Mouse (Mus musculus): ENCODE measurements around the gene Sdk2. TPM values are rescaled to one million over a fixed set of nuclear protein-coding genes. Genes with fewer than 3 reads are reported as not detected.

The Sdk2 gene
- total and polyA plus RNA-seq, 3 experiments = 0.22 TPM; not detected in 2

DNA sequence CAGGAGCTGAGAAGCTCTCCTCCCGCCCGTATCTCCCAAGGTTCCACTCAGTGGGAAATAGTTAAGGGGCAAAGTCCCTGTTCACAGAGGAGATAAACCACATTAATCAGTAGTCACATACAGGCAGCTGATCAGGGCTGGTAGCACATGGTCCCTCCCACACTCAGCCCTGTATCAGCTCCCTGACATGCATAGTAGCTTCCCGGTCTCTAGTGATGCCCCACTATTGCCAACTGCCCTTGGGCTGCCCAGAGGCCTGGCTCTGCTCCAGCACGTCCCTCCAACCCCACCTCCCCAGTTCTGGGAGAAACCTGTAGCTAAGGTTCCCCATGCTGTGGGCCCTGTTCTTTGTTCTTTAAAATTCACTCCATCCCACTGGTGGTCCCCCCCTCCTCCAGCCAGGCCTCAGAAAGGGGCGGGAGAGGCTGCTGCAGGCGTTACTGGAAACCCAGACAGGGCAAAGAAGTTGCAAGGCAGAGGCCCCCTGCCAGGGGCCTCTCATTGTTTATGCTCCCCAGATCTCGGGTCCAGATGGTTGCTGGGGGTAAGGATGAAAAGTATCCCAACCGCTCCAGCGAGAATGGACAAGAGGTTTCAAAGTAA lies 317.0 kb downstream of the Sdk2 start:
- Histone ChIP-seq H3K4me1 (ENCODE audit: insufficient read depth, low read depth, low read length) (peaks cover 60% of the 10 kb centered on the region), H3K9me3 (replicated peaks) (no peaks in the 10 kb centered on the region), H3K4me3 (ENCODE audit: low read depth, low read length) (peak overlapping the region; percentile 77), H3K36me3 (replicated peaks) (peaks cover 39% of the 10 kb centered on the region), H3K27me3 (ENCODE audit: insufficient read depth, low read length) (no peaks in the 10 kb centered on the region)
- ATAC-seq (ENCODE audit: extremely low read depth, insufficient number of reproducible peaks, low FRiP score, poor library complexity, severe bottlenecking) (peak; percentile 37), DNase-seq (ENCODE audit: low spot score) (peak; percentile 50)
- TF ChIP-seq GATA1 (IDR thresholded peaks at IDR 0.05; ENCODE audit: borderline replicate concordance, low read length) = no peak
- no peak for TF ChIP-seq POLR2AphosphoS5 (IDR thresholded peaks at IDR 0.05; ENCODE audit: insufficient replicate concordance, low read depth, low read length)
- no peak for TF ChIP-seq CTCF (IDR thresholded peaks at IDR 0.05; ENCODE audit: low read depth, low read length)
- TF ChIP-seq GATA2 (IDR thresholded peaks at IDR 0.05; ENCODE audit: borderline replicate concordance, low read depth, low read length) = no peak
- TF ChIP-seq TAL1 (conservative IDR thresholded peaks at IDR 0.05; ENCODE audit: low read depth, low read length) = 0 out of 2 replicates have a peak, but pooled peaks have one; percentile 15

DNA sequence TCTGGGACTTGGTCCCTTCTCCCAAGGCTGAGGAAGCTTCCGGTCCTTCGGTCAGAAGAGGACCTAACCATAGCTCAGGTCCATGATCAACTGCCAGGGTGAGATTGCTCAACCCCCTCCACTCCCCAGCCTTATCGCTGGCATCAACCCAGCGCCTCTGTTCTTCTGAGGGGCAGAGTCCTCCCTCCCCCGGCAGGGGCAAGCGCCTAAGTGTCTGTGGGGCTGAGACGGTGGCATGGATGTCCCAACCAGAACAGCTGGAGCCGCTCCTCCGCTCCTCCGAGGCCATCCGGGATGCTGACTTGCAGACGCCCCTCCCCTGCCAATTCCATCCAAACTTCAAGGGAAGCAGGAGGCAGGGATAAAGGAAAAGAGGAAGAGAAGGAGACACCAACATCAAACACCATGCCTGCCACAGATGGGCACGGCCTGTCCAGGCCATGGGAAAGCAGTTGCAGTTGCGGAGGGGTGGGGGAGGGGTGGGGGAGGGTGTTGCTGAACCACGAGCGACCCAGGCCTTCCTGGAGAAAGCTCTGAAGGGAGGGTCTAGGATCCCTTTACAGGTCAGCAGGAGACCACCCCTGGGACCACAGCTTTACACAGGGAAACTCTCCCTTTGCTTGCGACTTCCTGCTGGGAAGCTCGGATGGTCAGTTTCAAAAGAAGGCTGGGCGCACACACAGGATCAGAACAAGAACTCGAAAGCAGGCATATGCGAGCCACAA lies 317.9 kb downstream of the Sdk2 start:
- Histone ChIP-seq H3K4me1 (ENCODE audit: insufficient read depth, low read depth, low read length) (peaks cover 60% of the 10 kb centered on the region), H3K27me3 (ENCODE audit: insufficient read depth, low read length) (no peaks in the 10 kb centered on the region), H3K4me3 (ENCODE audit: low read depth, low read length) (peak overlapping the region; percentile 77; the same call in 1 of the 2 replicates), H3K36me3 (replicated peaks) (peaks cover 46% of the 10 kb centered on the region), H3K9me3 (replicated peaks) (no peaks in the 10 kb centered on the region)
- DNase-seq (ENCODE audit: low spot score) (peak; percentile 30), ATAC-seq (ENCODE audit: extremely low read depth, insufficient number of reproducible peaks, low FRiP score, poor library complexity, severe bottlenecking) (peak; percentile 4; the same call in 1 of the 2 replicates)
- TF ChIP-seq GATA2 (IDR thresholded peaks at IDR 0.05; ENCODE audit: borderline replicate concordance, low read depth, low read length) (0 out of 2 replicates have a peak, but pooled peaks have one; percentile 20), TAL1 (conservative IDR thresholded peaks at IDR 0.05; ENCODE audit: low read depth, low read length) (no peak)

DNA sequence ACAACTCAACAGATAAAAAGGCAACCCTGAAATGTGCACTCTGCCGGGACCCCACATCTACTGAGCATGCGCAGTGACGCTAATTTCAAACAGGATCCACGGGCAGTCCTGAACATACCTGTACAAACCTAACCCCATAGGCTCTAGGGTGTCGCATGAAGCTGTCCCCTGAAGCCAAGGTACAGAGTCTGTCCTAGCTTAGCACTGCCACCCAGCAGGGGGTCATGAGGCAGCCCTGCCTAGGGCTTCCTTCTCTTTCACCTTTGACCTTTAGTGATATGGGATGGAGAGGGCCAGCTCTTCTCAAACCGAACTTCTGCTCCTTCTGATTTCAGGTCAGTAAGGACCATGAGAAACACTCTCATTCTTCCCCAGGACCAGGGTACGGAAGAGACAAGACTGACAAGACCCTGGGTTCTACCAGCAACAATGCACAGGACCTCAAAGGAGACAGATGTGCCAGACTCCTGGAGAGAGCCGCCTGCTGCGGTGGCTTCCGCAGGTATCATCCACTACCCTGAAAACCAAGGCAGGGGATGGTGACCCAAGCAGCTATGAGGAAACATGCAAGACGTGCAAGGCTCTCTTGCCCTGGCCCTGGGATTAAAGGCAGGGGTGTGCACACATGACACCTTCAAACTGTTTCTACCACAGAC lies 319.0 kb downstream of the Sdk2 start:
- no peak for ATAC-seq (ENCODE audit: extremely low read depth, insufficient number of reproducible peaks, low FRiP score, poor library complexity, severe bottlenecking)
- Histone ChIP-seq H3K27me3 (ENCODE audit: insufficient read depth, low read length) (no peaks in the 10 kb centered on the region), H3K4me1 (ENCODE audit: insufficient read depth, low read depth, low read length) (peaks cover 57% of the 10 kb centered on the region), H3K4me3 (ENCODE audit: low read depth, low read length) (peak overlapping the region; percentile 61; the same call in 1 of the 2 replicates), H3K9me3 (replicated peaks) (peaks cover 7% of the 10 kb centered on the region), H3K36me3 (replicated peaks) (peaks cover 56% of the 10 kb centered on the region)
- no peak for TF ChIP-seq GATA1 (IDR thresholded peaks at IDR 0.05; ENCODE audit: borderline replicate concordance, low read length)
- no peak for TF ChIP-seq TAL1 (conservative IDR thresholded peaks at IDR 0.05; ENCODE audit: low read depth, low read length)
- TF ChIP-seq POLR2AphosphoS5 (IDR thresholded peaks at IDR 0.05; ENCODE audit: insufficient replicate concordance, low read depth, low read length) = no peak
- no peak for TF ChIP-seq CTCF (IDR thresholded peaks at IDR 0.05; ENCODE audit: low read depth, low read length)
- no peak for TF ChIP-seq GATA2 (IDR thresholded peaks at IDR 0.05; ENCODE audit: borderline replicate concordance, low read depth, low read length)
- no peak for DNase-seq (ENCODE audit: low spot score)

DNA sequence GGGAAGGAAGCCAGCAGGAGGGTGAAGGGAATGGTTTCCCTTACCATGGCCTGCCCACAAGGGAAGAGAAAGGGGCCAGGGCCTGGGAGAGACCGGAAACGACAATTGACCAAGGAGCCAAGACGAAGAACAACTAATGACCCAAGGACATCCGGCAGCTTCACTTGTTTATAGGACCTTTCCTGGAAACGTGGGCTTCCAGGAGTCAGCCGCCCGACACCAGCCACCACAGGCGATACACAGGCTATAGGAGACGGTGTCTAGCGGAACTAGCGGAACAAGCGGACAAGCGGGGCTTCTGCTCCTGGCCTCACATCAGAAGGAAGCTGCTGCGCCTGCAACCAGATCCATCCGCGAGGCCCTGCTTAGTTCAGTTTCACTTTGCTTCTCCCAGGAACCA lies 319.8 kb downstream of the Sdk2 start:
- Histone ChIP-seq H3K4me3 (ENCODE audit: low read depth, low read length) (peak overlapping the region; percentile 61; the same call in 1 of the 2 replicates), H3K27me3 (ENCODE audit: insufficient read depth, low read length) (no peaks in the 10 kb centered on the region), H3K36me3 (replicated peaks) (peaks cover 63% of the 10 kb centered on the region), H3K9me3 (replicated peaks) (peaks cover 7% of the 10 kb centered on the region), H3K4me1 (ENCODE audit: insufficient read depth, low read depth, low read length) (peaks cover 52% of the 10 kb centered on the region)
- DNase-seq (ENCODE audit: low spot score) (peak; percentile 32), ATAC-seq (ENCODE audit: extremely low read depth, insufficient number of reproducible peaks, low FRiP score, poor library complexity, severe bottlenecking) (no peak)
- no peak for TF ChIP-seq CTCF (IDR thresholded peaks at IDR 0.05; ENCODE audit: low read depth, low read length)

DNA sequence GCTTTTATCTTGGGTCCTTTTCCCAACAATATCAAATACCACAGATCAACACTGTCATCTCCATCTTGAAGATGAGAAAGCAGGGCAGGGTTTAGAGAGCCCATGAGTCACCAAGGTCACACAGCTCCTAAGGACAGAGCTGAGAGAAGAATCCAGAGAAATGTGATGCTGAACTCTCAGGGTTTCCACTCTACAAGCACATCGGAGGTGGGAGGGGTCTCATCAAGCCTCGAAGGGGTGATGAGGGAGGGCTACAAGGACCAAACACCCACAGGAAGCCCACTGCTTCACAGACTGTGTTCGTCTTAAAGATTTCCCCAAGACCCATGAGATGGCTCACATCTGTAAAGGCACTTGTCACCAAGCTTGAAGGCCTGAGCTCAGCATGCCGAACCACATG lies 320.9 kb downstream of the Sdk2 start:
- Histone ChIP-seq H3K27me3 (ENCODE audit: insufficient read depth, low read length) (no peaks in the 10 kb centered on the region), H3K4me1 (ENCODE audit: insufficient read depth, low read depth, low read length) (peaks cover 52% of the 10 kb centered on the region), H3K4me3 (ENCODE audit: low read depth, low read length) (no peak overlapping the region), H3K36me3 (replicated peaks) (peaks cover 74% of the 10 kb centered on the region), H3K9me3 (replicated peaks) (peaks cover 7% of the 10 kb centered on the region)
- ATAC-seq (ENCODE audit: extremely low read depth, insufficient number of reproducible peaks, low FRiP score, poor library complexity, severe bottlenecking) = no peak
- DNase-seq (ENCODE audit: low spot score) = no peak
- TF ChIP-seq TAL1 (conservative IDR thresholded peaks at IDR 0.05; ENCODE audit: low read depth, low read length) (no peak), CTCF (IDR thresholded peaks at IDR 0.05; ENCODE audit: low read depth, low read length) (no peak), POLR2AphosphoS5 (IDR thresholded peaks at IDR 0.05; ENCODE audit: insufficient replicate concordance, low read depth, low read length) (no peak), GATA2 (IDR thresholded peaks at IDR 0.05; ENCODE audit: borderline replicate concordance, low read depth, low read length) (no peak), GATA1 (IDR thresholded peaks at IDR 0.05; ENCODE audit: borderline replicate concordance, low read length) (no peak)

DNA sequence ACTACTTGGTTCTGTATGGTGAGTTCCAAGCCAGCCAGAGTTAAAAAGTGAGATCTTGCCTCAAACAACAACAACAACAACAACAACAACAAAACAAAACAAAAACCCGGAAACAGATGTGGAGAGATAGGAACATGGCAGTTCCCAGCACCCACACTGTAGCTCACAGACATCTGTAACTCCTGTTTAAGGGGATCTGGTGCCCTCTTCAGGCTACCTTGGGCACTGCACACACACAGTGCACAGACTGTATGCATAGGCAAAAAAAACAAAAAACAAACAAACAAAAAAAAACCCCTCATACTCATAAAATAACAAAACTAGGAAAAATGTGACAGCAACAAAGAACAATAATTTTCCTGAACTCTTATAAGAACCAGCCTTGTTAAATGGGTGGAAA lies 323.8 kb downstream of the Sdk2 start:
- no peaks in the 10 kb centered on the region for H3K27me3 ChIP-seq (ENCODE audit: insufficient read depth, low read length)
- no peak for ATAC-seq (ENCODE audit: extremely low read depth, insufficient number of reproducible peaks, low FRiP score, poor library complexity, severe bottlenecking)
- TF ChIP-seq TAL1 (conservative IDR thresholded peaks at IDR 0.05; ENCODE audit: low read depth, low read length) = no peak
- TF ChIP-seq CTCF (IDR thresholded peaks at IDR 0.05; ENCODE audit: low read depth, low read length) = no peak
- TF ChIP-seq GATA2 (IDR thresholded peaks at IDR 0.05; ENCODE audit: borderline replicate concordance, low read depth, low read length) = no peak
- no peak for TF ChIP-seq POLR2AphosphoS5 (IDR thresholded peaks at IDR 0.05; ENCODE audit: insufficient replicate concordance, low read depth, low read length)
- TF ChIP-seq GATA1 (IDR thresholded peaks at IDR 0.05; ENCODE audit: borderline replicate concordance, low read length) = no peak
- H3K9me3 ChIP-seq (replicated peaks) = peaks cover 7% of the 10 kb centered on the region
- no peak for DNase-seq (ENCODE audit: low spot score)
- H3K4me1 ChIP-seq (ENCODE audit: insufficient read depth, low read depth, low read length) = peaks cover 46% of the 10 kb centered on the region
- peaks cover 88% of the 10 kb centered on the region for H3K36me3 ChIP-seq (replicated peaks)
- H3K4me3 ChIP-seq (ENCODE audit: low read depth, low read length) = no peak overlapping the region

All from G1E (cell line).